Mouse (Mus musculus): ENCODE data around the gene 3110021N24Rik.
A peak's percentile ranks its signal among the peaks of the same experiment; 100 is the strongest.
"Not testable (repeated sequence)": the region's sequence is repeated elsewhere in the genome, so short reads cannot be mapped to it uniquely, and the experiment has no call there.

The 3110021N24Rik gene

DNA sequence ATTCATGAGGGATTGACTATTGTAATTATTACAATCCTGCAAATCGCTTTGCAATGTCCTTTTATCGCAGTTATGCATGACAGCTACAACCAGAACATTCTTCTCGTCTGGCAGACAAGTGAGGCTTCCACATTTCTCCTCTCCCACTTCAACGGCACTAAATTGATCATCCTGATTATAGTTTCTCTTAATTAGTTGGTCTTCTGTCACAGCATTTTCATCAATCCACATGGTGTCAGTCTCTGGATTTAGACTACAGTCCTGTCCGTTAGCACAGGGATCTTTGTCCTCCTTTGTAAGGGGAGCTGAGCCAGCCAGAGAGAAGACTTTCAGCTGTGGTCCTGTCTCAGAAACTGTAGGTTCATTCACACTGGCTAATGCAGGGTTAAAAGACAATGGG lies at the start of gene 3110021N24Rik:
3110021N24Rik (plus strand) TSS at position 301 of the 400 bp plus-strand sequence.
- no peak for DNase-seq (ENCODE audit: low read depth, low spot score)

DNA sequence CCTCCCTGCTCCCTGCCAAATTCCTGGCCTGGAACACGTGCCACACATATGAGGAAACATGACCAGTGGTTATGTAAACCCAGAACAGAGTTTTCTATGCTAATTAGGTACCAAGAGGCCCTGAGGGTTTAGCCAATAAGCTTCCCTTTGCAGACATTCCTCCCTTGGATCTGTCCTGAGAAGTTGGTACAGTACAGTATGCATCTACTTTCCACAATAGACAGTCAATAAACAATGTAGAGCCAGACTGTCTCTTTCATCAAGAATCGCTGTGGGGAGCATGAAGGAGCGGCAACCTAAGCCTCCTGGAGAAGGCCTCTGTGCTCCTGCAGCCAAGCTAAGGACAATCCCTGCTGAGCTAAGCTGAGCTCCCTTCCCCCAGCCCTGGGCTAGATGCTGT lies 33.3 kb upstream of the 3110021N24Rik start:
- DNase-seq (ENCODE audit: low read depth, low spot score), result no peak

DNA sequence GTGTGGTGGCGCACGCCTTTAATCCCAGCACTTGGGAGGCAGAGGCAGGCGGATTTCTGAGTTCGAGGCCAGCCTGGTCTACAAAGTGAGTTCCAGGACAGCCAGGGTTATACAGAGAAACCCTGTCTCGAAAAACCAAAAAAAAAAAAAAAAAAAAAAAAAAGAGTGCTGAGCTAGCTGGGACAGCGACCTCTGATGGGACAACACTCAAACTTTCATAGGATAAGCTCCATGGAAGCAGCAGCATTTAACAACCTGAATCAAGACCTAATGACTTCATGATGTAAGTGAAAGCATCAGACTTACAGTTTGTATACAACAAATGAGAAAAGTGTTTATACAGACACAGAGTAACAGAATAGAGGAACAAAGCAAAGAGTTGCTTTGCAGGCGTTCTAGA lies 32.4 kb upstream of the 3110021N24Rik start:
- not testable (repeated sequence) for DNase-seq (ENCODE audit: low read depth, low spot score)

DNA sequence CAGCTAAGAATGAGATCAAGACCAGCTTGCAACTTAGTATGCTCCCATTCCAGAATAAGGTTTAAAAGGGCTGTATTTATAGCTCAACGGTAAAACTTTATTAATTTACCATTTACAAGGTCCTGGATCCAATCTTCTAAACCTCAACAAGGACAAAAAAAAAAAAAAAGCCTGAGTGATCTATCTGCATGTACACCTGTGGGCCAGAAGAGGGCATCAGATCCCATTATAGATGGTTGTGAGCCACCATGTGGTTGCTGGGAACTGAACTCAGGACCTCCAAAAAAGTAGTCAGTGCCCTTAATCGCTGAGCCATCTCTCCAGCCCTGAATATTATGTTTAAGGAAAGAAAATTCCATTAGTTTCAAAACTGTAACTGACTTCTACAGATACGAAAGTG lies 29.0 kb upstream of the 3110021N24Rik start:
- no peak for DNase-seq (ENCODE audit: low read depth, low spot score)

DNA sequence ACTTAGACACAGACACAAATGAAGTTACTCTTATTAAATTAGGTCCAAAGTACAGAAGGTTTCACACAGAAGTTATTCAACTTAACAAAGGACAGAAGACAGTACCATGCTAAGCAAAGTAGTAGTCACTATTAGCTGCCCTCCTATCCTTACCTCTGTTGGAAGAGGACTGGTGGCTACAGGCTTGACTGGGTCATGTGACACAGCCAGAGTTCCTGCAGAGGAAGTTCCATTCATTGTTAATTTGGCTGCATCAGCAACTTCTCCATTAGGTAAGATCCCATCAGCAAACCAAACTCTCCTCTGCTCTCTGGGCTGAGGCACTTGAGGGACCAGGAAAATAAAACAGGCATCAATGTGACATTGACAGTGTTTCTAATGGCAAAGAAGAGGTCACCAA lies 28.0 kb upstream of the 3110021N24Rik start:
- DNase-seq (ENCODE audit: low read depth, low spot score), result no peak

DNA sequence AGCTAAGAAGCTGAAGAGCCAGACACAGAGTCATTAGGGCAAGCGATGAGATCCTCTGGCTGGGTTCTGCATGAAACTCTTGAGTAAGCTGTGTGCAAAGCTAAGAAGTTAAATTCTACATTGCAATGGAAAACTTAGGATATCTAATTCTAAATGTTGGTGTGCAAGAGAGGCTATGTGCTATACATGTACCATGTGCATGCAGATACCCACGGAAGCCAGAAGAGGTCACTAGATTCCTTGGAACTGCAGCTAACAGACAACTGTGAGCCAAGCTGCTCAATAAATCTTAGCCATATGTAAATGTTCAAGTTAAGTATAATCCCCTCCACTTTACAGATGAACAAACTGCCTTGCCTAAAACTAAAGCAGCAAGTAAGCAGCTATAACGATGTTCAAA lies 22.5 kb upstream of the 3110021N24Rik start:
- peak; percentile 12 for DNase-seq (ENCODE audit: low read depth, low spot score)

DNA sequence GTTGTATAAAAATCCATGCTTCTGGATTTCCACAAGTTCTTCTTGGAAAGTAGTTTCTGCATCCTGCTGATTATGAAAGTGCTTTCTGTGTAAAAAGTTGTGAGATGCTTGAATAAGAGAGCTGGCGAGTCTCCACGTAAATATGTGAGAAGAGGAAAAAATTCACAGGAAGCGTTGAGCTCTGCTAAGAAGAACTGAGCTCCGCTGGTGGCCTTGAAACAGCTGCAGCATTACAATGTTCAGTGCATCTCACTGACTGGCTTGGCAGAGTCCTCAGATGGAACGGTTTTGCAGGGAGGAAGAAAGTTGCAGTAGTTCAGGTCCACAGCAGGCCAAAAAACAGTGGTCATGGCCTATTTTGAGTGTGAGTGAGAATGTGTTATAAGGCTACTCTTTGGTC lies 11.2 kb upstream of the 3110021N24Rik start:
- no peak for DNase-seq (ENCODE audit: low read depth, low spot score)

DNA sequence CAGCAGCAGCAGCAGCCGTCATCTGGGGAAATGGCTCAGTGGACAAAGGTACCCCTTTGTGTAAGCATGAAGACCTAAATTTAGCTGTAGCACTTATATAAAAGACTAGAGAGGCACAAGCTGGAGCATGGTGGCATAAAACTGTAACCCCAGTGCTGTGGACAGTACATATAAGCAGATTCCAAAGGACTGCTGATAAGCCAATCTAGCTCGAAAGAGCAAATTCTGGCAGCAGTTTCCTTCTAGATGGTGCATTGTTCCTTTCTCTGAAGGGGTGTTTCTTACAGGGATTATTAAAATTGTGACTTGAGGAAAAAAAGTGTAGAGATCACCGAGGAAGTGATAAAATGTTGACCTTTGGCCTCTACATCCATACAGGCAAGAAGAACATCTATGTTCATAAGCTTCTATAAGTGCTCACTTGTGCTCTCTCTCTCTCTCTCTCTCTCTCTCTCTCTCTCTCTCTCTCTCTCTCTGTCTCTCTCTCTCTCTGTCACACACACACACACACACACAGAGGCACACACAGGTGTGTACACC lies 1.9 kb downstream of the 3110021N24Rik start:
- no peak for DNase-seq (ENCODE audit: low read depth, low spot score)

DNA sequence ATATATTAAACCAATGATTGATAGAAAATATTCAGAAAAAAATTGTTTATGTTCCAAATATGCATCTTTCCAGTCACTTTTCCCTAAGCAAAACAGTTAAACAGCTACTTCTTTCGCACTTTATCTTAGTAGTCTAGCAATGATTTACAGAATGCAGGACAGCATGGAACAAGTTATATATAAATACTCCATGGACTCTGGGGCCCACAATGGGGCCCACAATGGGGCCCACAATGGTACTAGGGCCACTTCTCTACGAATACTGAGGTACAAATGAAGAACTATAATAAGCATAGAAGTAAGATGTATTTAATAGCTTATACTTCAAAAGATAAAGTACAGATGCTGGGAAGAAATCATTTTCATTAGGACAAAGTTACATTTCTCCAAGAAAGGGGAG lies 4.7 kb downstream of the 3110021N24Rik start:
- no peak for DNase-seq (ENCODE audit: low read depth, low spot score)

DNA sequence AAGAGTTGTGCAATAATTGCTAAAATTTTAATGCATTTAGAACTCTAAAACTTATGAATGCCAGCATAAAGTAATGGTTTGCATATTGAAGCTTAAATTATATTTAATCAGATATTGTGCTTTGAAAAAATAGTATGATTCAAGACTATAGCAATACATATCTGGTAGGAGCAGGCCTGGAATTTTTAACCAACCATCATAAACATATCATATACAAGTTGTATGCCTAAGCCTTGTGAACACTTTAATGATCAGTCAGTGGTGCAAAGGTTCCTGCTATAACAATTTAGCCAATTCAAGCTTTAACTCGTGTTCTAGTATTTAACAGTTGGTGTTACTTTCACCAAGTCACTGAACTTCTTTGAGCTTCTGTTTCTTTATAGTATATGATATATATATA lies 11.0 kb downstream of the 3110021N24Rik start:
- no peak for DNase-seq (ENCODE audit: low read depth, low spot score)

DNA sequence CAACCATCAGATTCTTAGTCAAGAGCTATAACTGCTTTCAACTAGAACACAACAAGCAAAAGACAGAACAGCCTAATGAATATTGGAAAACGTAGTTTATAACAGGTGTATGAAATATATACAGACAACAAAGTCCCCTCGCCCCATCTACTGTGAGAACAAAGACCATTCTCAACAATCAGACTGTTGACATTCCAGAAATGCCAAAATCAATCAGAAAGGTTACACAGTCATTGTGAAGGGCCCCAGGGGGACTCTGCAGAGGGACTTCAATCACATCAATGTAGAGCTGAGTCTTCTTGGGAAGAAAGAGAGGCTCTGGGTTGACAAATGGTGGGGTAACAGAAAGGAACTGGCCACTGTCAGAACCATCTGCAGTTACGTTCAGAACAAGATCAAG lies 12.1 kb downstream of the 3110021N24Rik start:
- DNase-seq (ENCODE audit: low read depth, low spot score), result no peak

DNA sequence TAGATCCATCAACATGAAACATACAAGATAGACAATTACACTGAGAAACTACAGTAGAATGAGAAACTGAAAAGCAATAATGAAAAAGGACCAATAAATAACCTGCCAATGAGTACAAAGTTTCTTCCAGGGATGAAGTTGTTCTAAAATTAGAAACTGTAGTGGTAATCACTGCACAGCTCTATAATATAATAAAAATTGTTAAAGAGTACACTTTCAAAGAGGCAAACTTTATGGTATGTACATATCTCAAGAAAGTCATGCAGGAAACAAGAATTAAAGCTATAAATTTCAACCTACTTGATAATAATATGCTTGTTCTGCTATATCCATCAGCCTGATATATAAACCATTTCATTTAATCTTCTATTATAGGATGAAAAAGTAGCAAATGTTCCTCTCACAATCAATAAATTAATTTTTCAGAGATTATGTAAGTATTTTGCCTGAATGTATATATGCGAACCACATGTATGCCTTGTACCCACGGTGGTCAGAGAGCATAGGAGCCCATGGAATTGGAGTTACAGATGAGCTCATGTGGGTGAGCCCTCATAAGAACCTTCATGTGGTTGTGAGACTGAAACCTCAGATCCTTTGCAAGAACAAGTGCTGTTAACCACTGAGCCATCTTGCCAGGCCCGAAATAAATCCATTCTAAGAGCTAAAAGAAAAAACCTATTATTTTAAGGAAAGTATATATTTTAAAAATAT lies 26.9 kb downstream of the 3110021N24Rik start:
- no peak for DNase-seq (ENCODE audit: low read depth, low spot score)

DNA sequence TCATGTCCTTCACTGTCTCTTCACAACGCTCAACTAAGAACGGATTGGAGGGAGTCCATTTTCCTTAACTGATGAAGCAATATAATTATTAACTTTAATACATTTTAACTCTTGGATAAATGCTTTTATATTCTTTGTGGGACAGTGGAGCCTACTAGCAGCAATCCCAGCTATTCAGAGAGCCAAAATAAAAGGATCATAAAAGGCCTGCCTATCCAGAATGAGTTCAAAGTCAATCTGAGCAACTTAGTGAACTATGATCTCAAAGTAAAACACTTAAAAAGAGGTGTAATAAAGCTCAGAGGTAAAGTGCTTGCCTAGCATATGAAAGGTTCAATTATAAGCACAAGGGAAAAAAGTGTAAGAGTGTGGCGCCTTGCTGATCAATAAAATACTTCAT lies 40.1 kb downstream of the 3110021N24Rik start:
- no peak for DNase-seq (ENCODE audit: low read depth, low spot score)

DNA sequence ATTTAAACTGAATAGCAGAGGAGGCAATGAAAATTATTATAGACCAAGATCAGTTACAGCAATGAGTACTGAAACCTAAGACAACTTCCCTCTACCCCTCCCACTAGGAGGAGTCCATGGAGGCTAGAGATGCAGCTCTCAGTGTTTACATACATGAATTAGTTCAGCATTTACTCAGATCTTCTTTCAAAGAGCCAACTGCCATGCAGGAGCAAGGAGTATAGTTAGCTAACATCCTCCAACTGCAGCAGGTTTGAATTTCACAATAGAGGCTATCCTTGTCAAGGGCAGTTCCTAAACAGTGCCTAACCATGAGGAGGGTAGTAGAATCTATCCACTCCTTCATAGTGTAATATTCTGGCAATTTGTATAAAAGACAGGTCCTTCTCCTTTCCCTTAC lies 49.1 kb downstream of the 3110021N24Rik start:
- no peak for DNase-seq (ENCODE audit: low read depth, low spot score)

DNA sequence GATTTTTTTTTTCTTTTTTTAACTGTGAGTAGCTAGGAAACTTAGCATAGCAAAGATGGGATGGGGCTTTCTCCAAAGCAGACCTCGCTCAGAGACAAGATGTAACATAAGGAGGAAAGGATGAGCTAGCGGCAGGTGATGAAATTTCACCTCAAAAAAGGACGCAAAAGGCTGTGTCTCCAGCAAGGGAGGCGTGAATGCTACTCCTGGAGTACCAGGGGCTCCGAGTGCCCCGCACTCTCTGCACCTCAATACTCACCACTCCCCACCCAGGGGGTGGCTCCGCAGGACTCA lies 60.3 kb downstream of the 3110021N24Rik start:
- peak; percentile 18 for DNase-seq (ENCODE audit: low read depth, low spot score)

DNA sequence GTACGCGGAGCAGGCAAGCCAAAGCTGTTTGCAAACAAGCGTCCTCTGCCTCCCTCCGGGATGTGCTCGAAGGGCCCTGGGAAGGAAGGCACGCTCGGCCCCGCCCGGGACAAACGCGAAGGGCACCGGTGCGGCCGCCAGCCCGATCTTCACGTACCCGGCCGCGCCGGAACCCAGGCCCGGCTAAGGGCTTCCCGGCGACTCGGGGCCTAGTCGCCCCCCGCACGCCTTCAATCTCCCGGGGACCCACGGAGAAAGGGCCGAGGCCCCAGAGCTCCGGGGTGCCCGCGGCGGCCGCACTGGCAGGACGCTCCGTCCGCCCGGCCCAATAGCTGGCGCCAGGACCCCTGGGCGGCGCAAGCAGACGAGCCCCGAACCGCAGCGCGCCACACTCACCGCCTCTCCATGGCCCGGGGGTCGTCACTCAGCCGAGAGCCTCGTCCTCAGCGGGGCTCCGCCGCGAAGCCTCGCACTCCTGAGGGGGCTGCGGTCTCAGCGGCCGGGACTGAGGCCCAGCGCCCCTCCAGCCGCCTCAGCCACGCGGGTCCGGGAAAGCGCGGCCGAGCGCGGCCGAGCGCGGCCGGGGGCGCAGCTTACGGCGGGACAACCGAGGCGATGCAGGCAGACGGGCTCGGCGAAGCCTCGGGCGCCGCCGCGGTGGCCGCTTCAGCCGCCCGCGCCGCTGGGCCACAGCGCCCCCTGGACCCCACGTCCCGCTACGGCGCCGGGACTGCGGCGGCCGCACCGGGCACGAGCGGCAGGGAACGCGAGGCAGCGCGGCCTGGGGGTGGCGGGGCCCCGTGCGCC lies 60.8 kb downstream of the 3110021N24Rik start, which contains the start of gene Zfyve9:
Zfyve9 (minus strand) TSS at position 742 of the 807 bp plus-strand sequence.
- DNase-seq (ENCODE audit: low read depth, low spot score), result peak; percentile 36

DNA sequence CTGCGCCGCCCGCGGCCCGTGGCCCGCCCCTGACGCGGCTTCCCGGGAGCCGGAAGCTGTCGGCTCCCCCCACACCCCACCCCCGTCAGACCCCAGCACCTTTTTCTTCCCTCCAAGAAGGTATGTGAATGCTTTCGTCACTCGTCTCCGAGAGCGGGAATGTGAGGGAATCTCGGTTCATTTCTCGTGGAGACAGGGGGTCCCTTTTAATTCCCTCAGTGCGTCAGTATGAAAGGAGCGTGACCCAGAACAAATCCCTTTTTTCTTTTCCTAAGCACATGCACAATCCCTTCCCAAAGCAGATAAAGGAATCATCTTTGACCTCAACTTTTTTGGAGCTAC lies 61.4 kb downstream of the 3110021N24Rik start:
- DNase-seq (ENCODE audit: low read depth, low spot score), result no peak

DNA sequence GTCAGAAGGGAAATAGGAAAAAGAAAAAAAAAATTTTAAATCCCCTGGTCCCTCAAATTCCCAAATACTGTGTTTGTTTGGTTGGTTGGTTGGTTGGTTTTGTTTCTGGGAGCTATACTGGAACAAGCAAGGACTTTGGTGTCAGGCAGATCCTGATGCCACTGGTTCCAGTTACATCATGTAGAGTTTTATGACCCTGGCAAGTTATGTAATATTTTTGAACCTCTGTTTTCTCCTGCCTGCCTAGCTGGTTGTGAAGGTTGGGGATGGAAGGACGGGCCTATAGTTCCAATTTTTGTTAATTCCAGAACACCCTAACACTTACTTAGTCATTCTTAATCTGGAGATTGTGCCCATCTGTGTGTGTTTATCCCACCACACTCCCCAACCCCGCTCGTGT lies 62.1 kb downstream of the 3110021N24Rik start:
- DNase-seq (ENCODE audit: low read depth, low spot score), result no peak

DNA sequence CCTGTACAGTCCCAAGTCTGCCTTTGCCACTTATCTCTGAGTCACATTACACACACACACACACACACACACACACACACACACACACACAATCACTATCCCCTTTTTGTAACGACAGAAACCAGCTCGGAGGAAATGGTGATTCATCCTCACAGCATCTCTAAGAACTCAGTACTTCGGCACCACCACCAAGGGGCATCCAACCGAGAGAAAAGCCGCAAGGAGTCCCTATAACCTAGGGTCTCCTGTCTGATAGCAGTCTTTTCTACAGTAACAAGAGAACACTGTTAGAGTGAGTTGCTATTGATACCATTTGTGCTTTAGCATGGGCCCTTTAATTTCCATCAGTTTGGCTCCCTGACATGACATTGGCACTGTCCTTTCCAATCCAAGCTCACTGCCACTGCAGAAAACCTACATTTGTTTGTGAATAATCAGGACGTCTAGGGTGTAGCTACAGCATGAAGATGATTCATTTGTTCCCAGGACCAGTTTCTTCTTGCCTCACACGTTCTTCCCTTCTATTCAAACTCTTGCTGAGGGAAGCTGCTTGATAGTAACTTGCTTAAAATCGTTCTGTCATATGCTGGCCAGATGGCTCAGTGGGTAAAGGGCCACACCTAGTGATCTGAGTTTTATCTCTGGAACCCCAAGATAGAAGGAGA lies 63.1 kb downstream of the 3110021N24Rik start:
- no peak for DNase-seq (ENCODE audit: low read depth, low spot score)

DNA sequence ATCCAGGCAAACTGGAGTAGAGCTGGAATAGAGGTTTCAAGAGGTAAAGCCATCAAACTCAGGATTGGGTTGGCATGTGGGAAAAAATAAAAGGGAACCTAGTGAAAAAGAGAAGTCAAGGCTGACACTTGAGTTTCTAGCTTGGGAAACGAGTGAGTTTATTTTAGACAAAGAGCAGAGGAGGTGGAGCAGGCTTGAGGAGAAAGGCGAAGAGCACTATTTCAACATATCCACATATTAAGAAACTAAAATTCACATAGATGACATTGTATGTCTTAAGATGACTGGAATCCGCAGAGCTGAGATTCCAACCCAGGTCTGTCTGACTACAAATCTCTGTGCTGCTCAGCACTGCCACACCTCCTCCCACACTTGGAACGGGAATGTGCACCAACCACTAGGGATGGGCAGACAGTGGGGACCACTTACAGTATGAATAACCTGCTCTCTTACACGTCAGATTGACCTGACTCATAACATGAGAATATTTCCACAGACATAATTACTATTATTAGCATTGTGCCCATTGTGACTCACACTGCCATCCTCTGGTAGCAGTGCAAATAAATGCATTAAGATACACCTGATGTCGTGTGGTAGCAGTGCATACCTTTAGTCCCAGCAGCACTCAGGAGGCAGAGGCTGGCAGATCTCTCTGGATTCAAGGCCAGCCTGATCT lies 69.9 kb downstream of the 3110021N24Rik start:
- DNase-seq (ENCODE audit: low read depth, low spot score), result no peak

DNA sequence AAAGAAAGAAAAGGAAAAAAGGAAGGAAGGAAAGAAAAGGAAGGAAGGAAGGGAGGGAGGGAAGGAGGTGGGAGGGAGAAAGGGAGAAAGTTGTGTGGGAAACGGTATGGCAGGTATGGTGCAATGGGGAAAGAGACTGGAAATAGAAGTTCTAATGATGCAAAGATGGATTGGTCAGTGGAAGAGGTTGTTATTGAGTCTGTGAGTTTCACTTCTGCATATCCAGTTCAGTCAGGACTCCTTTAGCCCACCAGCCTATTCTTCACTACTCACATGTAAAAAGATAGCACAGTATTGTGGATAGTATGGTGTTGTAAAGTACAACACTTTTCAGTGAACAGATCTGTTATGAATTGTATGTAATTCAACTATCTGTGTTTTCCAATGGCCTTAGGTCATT lies 71.1 kb downstream of the 3110021N24Rik start:
- DNase-seq (ENCODE audit: low read depth, low spot score), result no peak

DNA sequence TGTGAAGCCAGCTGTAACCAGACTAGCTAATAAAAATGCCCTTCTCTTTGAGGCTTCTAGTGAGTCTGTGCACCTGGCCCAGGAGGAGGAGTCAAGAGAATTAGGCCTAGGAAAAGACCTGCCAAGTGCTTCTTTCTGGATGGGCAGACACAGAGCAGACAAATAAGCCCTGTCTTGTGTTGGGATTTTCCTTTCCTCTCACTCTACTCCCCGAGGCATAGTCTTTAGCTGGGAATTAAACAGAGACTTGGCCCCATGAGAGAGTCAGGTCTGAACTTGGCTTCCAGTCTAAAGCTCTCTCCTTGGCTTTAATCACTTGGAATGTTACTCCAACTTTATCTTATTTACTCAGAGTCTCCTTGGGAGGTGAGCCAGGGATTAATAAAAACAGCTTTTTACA lies 74.5 kb downstream of the 3110021N24Rik start:
- DNase-seq (ENCODE audit: low read depth, low spot score), result no peak
